Mouse (Mus musculus): ENCODE data around the gene Ap3s2.

GRCm38 (mm10) chr7:79828341-79828740 is 92.1 kb downstream of the Ap3s2 start:
- no peak for TF ChIP-seq CTCF (IDR thresholded peaks at IDR 0.05; ENCODE audit: low read depth)
- no peak for TF ChIP-seq EP300 (IDR thresholded peaks at IDR 0.05; ENCODE audit: low read depth)
